Mouse (Mus musculus) A20 (cell line): Measurements from ENCODE around the gene Tpmt.

ENCODE experiments used
- DNase-seq: peaks from one replicate; pipeline ENCODE4 v3.0.0-alpha.2; 2011; ENCODE audit warnings: low read depth, low spot score

The Tpmt gene

DNA sequence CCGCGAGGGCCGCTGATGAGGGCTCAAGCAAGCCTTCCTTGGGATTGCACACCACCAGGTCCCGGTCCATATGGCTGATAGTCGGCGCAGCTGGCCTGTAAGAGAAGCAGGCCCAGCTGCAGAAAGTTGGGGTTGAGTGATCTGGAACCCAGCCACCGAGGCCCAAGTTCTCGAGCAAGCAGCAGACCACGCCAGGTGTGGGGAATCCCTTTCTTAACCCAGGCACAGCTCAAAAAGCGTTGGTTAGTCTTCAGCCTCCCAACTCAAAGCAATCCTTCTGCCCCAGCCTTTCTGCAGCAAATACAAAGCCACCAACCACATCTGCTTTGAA lies at the start of gene Tpmt:
TSS of gene Tpmt (minus strand) at position 121 of the 331 bp plus-strand sequence.
- peak; percentile 92 for DNase-seq

DNA sequence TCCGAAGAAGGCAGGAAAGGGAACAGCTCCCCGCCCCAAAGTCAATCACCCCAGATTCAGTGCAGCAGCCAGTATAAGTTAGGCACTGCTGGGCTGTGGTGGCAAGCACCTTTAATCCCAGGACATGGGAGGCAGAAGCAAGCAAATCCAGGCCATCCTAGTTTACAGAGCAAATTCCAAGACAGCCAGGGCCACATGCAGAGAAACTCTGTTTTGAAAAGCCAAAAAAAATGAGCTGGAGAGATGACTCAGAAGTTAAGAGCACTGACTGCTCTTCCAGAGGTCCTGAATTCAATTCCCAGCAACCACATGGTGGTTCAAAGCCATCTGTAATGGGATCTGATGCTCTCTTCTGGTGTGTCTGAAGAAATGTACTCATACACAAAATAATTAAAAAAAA lies 49.3 kb upstream of the Tpmt start:
- DNase-seq: no peak

DNA sequence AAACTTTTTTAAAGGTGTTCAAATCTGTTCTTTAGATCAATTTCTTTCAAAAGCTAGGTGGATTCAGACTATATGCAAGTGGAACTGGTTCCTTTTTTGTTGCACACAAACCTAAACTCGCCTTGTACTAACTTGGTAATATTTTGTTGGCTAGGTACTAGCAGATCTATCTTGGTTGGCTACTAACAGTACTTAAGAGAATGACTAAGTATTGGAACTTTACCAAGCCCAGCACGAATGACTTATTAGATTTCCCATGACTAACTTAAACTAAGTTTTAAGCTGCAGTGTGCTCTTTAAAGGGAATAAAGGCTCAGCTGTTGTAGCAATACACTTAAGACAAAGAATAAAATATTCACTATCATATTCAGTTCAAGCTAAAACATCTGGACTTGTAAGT lies 44.7 kb upstream of the Tpmt start:
- DNase-seq: no peak

DNA sequence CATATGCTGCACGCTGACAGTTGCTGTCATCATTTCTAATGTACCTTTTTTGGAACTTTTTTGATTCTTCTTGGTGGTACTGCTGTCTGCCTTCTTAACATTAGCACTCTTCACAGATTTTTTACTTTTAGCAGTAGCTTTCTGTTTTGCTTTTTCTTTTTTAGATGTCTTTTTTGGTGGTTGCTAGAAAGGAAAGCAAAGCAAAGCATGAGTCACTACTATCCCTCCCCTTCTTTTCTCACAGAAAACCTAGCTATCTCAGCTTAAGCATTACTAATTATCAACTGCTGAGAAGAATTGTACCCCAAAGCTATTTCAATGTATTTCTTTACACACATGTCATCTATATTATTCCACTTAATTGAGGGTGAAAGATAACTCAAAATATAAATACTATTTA lies 43.9 kb upstream of the Tpmt start:
- DNase-seq: no peak

DNA sequence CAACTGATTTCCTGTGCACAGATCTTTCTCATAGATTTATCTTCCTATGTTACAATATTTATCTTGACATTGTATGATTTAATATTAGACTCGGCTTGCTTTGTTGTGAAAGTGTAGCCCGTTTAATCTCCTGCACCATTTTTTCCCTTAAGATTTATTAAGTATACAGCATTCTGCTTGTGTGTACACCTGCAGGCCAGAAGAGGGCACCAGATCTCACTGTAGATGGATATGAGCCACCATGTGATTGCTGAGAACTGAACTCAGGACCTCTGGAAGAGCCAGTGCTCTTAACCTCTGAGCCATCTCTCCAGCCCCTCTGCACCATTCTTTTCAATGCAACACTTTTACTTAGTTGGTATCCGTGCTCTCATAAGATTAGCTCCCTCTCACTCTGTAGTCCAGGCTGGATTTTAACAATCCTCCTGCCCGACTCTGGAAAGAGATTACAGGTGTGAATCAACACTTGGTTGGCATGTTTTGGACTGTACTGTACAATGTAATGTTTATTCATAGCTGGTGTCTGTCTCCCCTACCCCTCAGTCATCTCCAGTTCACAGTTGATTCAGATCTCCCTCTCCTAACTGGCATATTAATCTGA lies 36.5 kb upstream of the Tpmt start:
- DNase-seq: peak; percentile 48

DNA sequence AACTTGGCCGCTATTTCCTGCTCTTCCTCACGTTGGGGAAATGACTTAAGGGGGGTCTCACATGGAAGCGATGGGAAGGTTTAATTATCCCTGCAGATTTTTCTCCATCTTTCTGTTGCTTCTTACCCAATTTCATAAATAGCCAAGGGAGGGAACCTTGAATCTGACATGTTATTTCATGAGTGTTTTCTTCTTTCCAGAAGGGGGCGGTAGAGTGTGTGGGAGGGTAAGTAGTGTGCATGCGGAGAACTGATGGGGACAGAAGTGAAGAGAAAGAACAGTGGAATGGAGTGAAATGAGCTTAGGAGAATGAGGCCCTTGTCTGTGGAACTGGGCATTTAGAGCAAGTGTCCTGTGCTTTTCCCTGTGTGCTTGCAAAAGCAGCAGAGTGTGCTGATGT lies 34.3 kb upstream of the Tpmt start:
- DNase-seq: no peak

DNA sequence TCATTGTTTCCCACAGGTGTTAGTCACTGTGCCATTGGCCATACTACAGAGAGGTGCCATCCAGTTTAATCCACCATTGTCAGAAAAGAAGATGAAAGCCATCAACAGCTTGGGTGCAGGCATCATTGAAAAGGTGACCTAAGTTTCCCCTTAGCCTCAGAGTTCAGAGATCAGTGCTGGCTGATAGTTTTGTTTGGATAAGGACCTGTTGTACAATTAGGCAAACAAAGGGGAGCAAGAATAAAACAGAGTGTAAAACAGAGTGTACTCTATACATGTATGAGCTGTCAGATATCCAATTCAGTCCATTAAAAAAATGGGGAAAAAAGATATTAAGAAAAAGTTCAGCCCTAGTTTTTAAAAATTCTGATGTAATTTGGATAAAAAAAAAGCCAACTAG lies 32.8 kb upstream of the Tpmt start:
- no peak for DNase-seq

DNA sequence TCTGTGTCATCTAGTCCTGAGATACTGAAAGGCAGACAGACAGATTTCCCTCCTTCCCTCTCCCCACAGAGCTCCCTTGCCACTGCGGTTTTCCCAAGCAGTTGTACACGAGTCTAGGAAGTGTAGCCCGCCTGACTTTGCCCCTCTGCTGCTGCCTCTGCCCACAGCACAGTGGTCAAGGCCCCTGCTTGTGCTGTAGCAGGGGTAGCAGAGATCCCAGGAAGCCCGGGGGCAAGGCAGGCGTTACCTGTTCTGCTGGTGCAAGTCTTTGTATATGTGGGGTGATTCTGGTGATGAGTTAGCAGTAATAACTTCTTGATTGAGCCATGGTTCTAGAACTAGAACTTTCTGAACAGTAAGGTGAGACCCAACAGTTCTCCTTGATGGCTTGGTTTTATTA lies 31.6 kb upstream of the Tpmt start:
- DNase-seq: no peak

DNA sequence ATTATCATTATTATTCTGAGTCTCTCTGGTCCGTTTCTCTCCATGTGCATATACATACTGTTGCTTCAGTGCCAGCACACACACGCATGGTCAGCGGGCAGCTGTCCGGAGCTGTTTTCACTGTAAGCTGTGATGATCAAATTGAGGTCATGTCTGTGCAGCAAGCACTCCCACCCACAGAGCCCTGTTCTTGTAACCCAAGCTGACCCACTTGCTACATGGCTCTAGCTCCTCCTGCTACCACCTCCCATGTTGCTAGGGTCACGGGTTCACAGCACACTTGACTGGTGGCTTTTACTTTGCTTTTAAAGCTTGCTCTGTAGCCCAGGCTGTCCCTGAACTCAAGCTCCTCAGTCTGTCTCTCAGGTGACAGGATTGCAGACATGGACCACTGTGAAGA lies 27.9 kb upstream of the Tpmt start:
- DNase-seq: no peak

DNA sequence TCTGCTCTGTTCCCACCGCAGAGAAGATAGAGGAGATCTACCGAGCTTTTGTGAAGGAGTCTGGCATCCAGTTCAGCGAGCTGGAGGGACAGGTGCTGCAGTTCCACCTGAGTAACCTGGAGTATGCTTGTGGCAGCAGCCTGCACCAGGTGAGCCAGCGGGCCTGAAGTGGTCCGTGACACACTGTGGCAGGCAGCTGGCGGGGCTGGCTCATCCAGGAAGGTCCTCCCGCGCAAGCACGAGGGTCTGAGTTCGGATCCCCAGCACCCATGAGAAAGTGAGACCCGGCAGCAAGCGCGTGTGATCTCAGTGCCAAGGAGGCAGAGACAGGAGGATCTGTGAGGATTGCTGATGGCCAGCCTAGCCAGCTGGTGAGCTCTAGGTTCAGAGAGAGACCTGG lies 27.3 kb upstream of the Tpmt start:
- no peak for DNase-seq

DNA sequence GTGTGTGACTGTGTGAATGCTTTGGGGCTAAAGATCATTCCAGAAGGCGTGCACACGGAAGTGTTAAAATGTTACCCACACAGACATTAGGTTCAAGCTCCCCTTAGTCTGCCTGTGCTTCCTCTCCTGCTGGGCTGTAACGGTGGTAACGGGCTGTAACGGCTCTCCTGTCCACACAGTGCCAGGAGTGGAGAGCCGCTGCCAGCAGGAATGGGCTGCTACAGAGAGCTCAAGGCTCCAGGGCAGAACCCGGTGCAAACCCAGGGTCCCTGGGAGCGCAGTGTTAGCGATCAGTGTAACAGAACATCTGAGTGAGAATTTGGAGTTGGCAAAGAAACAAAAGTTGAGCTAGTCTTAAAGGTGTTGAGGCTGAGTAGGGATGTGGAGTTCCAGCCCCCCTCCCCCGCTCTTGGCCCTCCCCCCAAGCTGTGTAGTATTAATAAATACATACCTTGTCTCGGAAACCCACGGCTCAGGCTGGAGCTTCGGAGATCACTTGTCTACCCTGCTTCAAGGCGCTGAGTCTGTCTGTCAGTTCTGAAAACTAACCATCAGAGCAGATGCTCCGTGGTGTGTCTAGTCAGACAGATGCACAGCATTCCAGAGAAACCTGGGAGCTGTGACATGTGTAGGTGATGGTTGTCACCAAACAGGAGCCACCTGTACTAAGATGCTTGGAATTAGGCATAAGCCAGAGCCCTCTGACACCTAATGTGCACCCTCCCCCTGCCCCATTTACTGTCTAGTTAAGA lies 26.0 kb upstream of the Tpmt start:
- no peak for DNase-seq

DNA sequence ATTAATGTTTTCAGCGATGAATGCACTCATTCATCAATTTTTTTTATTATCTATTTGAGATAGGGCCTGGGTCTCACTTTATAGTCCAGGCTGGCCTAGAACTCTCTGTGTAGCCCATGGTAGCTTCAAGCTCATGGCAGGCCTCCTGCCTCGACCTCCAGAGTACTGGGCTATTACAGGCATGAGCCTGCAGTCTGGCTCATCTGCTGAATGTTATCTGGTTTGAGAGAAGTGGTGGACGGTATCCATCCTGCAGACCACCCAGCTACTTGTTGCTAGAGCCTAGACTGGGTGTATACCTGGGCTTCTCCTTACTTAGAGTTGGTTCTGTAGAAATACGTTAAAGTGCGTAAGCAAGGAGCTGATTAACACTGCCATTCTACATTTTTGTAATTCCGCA lies 22.5 kb upstream of the Tpmt start:
- no peak for DNase-seq

DNA sequence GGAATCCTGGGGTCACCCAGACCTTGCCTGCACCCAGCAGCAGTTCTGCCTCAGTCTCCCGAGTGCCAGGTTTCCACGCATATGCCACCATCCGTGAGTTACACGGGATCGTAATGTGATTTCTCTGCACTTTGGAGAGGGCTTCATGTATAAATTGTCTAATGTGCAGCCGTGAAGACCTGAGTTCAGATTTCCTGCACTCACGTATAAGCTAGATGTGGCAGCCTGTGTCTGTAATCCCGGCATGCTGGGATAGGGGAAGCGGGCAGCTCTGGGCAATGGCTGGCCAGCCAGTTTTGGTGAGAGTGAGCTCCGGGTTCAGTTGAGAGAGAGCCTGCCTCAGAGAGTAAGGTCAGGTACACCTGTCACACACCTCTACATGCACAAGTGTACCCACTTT lies 22.0 kb upstream of the Tpmt start:
- no peak for DNase-seq

DNA sequence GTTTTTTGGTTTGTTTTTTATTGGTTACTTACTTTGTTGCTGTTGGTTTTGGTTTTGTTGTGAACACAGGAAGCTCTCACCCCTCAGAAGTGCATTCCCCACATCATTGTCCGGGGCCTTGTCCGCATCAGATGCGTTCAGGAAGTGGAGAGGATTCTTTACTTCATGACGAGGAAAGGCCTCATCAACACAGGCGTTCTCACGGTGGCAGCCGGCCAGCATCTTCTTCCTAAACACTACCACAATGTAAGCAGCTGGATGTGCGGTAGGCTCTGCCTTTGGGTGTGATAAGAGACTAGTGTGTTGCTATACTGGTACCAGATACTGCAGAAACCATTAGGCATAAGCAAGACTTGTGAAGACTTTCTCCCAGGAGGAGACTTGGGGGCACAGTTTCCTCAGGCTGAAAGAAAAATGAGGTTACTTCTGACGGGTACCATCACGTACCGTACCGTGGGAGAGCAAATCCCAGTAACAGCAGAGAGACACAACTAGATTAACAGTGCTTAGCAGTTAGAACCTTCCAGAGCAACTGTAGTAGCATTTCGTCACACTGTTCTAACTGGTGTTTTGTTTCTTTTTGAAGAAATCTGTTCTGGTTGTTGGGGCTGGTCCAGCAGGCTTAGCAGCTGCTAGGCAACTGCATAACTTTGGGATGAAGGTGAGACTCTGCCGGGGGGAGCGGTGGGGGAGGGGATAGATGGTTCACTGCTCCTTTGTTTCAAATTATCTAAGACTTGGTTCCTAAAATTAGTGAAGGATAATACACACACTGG lies 19.6 kb upstream of the Tpmt start:
- DNase-seq: no peak

DNA sequence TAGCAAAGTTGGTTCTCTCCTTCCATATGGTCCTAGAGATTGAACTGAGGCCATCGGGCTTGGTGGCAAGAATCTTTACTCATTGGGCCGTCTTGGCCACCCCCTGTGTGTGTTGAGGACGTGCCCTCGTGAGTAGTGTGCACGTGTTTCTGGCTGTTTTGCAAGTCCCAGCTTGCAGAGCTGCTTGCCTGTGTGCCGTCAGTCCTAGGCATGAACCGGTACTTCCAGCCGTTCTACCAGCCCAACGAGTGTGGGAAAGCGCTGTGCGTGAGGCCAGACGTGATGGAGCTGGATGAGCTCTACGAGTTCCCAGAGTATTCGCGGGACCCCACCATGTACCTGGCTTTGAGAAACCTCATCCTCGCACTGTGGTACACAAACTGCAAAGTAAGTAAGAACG lies 18.2 kb upstream of the Tpmt start:
- DNase-seq: no peak

DNA sequence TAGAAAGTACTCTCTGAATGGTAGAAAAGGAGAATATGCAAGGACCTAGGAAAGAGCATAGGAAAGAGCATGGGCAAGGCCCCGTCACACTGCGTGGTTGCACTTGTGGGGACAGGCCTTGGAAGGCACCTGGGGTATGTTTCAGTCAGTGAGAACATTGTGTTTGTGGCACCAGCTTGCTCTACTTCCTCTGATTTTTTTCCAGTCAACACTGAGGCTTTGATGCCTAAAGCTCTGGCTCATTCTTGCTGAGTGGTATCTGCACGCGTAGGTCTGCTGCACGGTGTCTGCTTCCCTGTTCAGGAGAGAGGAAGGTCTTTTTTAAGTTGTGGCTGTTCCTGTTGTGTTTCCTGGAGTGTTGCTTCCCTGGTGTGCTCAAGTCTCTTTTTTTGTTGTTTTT lies 12.2 kb upstream of the Tpmt start:
- no peak for DNase-seq

DNA sequence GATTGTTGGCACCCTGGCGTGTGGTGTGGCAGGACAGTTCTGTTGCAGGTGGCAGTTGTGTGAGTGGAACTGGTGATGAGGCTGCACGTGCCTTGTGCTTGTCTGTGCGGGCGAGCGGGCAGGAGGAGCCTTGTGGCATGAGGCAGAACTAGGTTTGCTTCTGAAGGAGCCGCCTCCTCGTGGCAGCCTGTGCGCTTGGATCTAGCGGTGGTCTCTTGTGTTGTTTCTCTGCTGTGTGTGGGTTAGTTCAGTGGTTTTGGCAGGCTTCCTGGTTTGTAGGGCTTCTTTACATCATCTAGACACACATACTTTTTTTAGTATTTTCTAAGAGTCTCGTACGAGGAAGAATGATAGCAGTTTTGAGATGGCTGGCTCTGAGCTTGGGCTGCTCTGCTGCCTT lies 11.6 kb upstream of the Tpmt start:
- no peak for DNase-seq

DNA sequence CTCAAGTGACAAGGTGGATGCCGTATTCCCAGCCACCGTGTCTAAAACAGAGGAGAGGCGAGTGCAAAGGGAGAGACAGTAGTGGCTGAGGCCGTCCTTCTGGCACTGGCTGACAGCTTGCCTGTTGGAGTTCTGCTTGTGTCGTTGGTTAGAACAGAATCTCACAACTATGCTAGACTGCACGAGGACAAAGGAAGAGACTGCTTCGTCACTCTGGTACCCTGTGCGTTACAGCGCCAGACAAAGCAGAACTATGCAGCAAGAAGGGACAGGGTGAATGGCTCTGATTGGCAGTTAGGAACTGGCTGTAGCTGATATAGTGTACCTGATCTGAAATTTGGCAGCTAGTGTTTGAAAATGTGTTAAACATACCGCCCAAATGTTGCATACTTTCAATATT lies 9.4 kb upstream of the Tpmt start:
- no peak for DNase-seq

DNA sequence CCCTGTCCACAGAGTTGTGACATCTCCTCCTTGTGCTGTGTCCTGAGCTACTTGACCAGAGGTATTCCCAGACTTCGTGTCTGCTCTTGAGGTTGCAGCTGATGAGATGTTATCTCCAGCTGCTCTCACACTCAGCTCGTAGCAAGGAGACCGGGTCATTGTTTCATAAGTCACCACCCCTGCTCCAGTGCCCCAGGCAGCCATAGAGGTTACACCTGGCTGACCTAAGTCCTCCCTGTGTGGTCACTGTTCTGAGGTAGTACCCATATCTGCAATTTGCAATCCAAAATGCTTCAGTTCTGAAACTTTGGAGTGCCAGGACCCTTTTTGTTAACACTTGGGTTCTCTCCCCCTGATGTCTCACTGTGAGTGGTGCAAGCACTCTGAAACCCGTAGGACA lies 5.5 kb upstream of the Tpmt start:
- no peak for DNase-seq

DNA sequence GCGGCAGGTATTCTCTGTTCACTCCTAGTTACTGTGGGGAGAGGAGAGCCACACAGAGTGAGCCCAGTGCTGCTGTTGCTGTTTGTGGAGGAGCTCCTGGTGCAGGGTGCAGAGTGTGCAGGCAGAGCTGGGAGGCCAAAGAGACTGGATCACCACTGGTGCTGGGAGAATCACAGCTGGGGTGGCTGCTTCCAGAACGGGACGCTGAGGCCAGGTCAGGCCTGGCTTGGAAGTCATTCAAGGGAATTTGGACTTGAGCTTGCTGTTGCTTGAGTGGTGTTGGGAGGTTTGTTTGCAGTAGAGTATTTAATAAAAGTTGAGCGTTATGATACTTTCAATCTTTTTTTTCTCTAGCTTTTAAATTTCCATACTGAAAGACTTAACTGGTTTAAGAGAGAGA lies 3.5 kb upstream of the Tpmt start:
- DNase-seq: no peak

DNA sequence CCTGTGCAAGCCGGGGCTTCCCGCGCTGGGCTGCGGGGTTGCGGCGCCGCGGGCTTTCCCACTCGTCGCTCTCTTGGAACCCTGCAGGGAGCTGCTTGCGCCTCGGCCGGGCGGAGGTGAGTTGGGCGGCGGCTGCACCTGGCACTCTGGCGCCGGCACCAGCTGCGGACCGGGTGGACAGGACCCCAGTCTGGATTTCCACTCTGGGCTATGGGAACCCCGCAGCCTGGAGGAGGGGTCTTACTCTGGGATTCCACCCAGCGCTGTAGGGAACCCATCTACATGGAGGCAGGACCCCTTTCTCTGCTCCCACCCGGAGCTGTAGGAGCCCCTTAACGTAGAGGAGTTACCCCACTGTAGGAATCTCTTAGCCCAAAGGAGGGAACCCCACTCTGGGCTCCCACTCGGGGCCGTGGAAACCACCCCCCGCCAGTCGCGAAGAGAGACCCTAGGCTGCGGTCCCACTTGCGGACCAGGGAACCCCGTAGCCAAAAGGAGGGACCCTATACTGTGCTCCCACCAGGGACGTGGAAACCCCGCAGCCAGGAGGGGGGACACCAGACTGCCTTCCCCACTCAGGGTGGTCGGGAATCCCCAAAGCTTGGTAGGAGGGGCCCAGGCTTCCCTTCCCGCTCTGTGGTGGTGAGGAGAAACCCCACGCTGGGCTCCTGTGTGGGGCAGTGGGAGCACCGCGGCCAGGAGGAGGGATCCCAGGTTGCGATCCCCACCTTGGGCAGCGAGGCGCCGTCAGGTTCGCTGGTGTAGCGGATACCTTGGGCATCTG lies 512 bp downstream of the Tpmt start:
- no peak for DNase-seq

DNA sequence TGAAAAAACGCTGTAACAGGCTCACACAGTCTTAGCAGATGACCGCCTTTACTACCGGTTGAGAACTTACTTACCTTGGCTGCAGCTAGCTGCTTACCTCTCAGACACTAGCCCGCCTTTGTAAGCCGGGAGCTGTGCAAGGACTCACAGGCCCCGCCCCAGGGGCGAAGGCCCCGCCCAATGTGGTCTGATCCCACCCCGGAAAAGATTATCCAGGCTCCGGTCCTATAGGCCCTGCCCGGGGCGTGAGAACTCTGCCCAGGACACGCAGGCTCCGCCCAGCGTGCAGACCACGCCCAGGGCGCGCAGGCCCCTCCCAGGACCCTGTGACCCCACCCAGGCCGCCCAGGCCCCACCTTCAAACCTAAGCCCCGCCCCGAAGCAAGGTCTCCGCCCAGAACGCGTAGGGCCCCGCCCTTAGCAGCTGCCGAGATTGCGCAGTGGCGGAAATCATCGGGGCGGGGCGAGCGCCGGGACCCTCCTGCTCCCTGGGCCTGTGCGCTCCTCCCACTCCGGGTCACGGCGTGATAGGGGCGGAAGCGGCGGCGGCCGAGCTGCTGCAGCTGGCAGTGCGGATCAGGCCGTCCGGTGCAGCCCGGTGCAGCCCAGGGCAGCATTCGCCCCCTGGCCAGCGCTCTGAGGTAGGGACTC lies 1.4 kb downstream of the Tpmt start, which contains the start of gene Kdm1b:
TSS of gene Kdm1b (plus strand) at position 470 of the 651 bp plus-strand sequence.
- DNase-seq: peak; percentile 99
